Mouse (Mus musculus) liver, embryonic 14 days (tissue): ENCODE data around the gene Hist1h1e. TPM values are rescaled to one million over a fixed set of nuclear protein-coding genes. Genes with fewer than 3 reads are reported as not detected.

Source experiments
- polyA plus RNA-seq: library from polyadenylated mRNA; depleted of rRNA; stranded (reverse); fragments of >200 nt; gene quantifications from 2 replicates; pipeline ENCODE4 v1.2.3, GENCODE M21; 2012; rRNA removed

The Hist1h1e gene
- 7.8 and 10.5 TPM in 2 replicates for polyA plus RNA-seq

GRCm38 (mm10) chr13:23622175-23622671 is at the start of gene Hist1h1e:
Gene Hist1h1e (minus strand): TSS chr13:23622558.

GRCm38 (mm10) chr13:23620733-23621531 is 1.4 kb downstream of the Hist1h1e start, which contains the start of gene Hist1h2be:
Gene Hist1h2be (minus strand): TSS chr13:23621124.

GRCm38 (mm10) chr13:23581408-23582218 is 40.7 kb downstream of the Hist1h1e start, which contains the start of gene Hist1h4d:
Gene Hist1h4d (plus strand): TSS chr13:23581598.

DNA sequence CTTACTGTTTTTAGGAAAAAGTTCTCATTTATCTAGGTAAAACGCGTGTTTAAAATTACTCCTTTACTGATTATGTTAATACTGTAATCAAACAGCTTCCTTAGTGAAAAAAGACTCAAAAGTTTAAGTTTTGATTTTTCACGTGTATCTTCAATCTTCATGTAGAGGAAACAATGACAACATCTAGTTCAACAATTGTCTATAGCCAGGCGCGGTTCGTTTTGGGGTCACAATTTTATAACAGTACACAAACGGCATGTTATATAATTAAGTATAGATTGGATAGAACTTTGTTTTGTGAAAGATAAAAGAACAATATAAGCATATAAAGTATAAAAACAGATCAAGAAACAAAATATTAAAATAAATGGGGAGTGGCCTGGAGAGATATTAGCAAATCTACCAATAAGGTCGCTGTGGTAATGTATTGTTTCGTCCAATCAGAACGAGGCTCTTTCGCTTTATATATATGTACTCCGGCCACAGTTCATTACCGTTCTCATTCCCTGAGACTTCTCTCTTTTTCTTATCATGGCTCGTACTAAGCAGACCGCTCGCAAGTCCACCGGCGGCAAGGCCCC is 47.0 kb downstream of the Hist1h1e start, which contains the start of gene Hist1h3d:
TSS of gene Hist1h3d (plus strand) at position 493 of the 581 bp plus-strand sequence.

GRCm38 (mm10) chr13:23573898-23574524 is 48.3 kb downstream of the Hist1h1e start, which contains the start of the genes Hist1h2bf and Hist1h2ad:
Gene Hist1h2bf (minus strand): TSS chr13:23574196.
Gene Hist1h2ad (plus strand): TSS chr13:23574381.

DNA sequence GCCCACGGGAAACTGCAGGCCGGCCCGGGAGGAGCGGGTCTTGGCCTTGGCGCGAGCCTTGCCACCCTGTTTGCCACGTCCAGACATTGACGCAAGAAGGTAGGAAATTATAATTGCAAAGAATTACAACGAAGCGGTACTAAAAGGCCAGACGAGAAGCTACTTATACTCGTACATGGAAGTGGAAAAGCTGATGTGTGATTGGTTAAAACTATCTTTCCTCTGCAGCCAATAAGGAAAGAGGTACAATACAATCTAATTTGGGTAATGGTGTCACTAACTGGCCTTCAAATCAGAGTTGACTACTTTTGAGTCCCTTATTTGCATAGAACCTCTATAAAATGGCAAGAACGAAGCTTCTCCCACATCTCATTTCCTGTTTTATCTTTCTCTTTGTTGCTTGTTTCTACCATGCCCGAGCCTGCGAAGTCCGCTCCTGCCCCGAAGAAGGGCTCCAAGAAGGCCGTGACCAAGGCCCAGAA is 51.3 kb downstream of the Hist1h1e start, which contains the start of the genes Hist1h2ae and Hist1h2bg:
TSS of gene Hist1h2ae (minus strand) at position 199 of the 482 bp plus-strand sequence.
TSS of gene Hist1h2bg (plus strand) at position 375 of the 482 bp plus-strand sequence.

Other genes with a start within 250 kb of the Hist1h1e start
- gene Abt1, start 198.7 kb downstream of the Hist1h1e start, polyA plus RNA-seq, result 3.8 and 4.4 TPM in 2 replicates
- 1.8 and 2.0 TPM in 2 replicates for gene Btn1a1, start 156.7 kb downstream of the Hist1h1e start, polyA plus RNA-seq
- not detected in 2 replicates for gene Btn2a2, start 133.7 kb downstream of the Hist1h1e start, polyA plus RNA-seq
- 20.0 and 22.7 TPM in 2 replicates for gene Hist1h4h, start 91.5 kb downstream of the Hist1h1e start, polyA plus RNA-seq
- gene Hist1h2af, start 88.7 kb downstream of the Hist1h1e start, polyA plus RNA-seq, result 254 and 365 TPM in 2 replicates
- 40.7 and 47.0 TPM in 2 replicates for gene Hist1h3g, start 87.1 kb downstream of the Hist1h1e start, polyA plus RNA-seq
- 6.3 and 6.5 TPM in 2 replicates for gene Hist1h2bh, start 79.2 kb downstream of the Hist1h1e start, polyA plus RNA-seq
- gene Hist1h3f, start 78.5 kb downstream of the Hist1h1e start, polyA plus RNA-seq, result 4.4 and 4.5 TPM in 2 replicates
- 19.0 and 21.1 TPM in 2 replicates for gene Hist1h4f, start 70.9 kb downstream of the Hist1h1e start, polyA plus RNA-seq
- 0.66 and 0.96 TPM in 2 replicates for gene Hist1h1d, start 69.3 kb downstream of the Hist1h1e start, polyA plus RNA-seq
- gene Hist1h3e, start 60.2 kb downstream of the Hist1h1e start, polyA plus RNA-seq, result 24.2 and 24.8 TPM in 2 replicates
- 11.7 and 13.2 TPM in 2 replicates for gene Hist1h2ae, start 51.3 kb downstream of the Hist1h1e start, polyA plus RNA-seq
- 35.1 and 41.0 TPM in 2 replicates for gene Hist1h2bg, start 51.2 kb downstream of the Hist1h1e start, polyA plus RNA-seq
- 12.1 and 12.6 TPM in 2 replicates for gene Hist1h2bf, start 48.4 kb downstream of the Hist1h1e start, polyA plus RNA-seq
- gene Hist1h2ad, start 48.2 kb downstream of the Hist1h1e start, polyA plus RNA-seq, result 8.7 and 8.8 TPM in 2 replicates
- gene Hist1h3d, start 46.8 kb downstream of the Hist1h1e start, polyA plus RNA-seq, result 19.8 and 22.5 TPM in 2 replicates
- gene Hist1h4d, start 41.0 kb downstream of the Hist1h1e start, polyA plus RNA-seq, result 7.9 and 8.2 TPM in 2 replicates
- gene Hist1h2be, start 1.4 kb downstream of the Hist1h1e start, polyA plus RNA-seq, result 2.9 and 3.1 TPM in 2 replicates
- 1.2 and 1.3 TPM in 2 replicates for gene Hist1h2ac, start 61.4 kb upstream of the Hist1h1e start, polyA plus RNA-seq
- gene Hist1h2bc, start 61.6 kb upstream of the Hist1h1e start, polyA plus RNA-seq, result 75.9 and 78.5 TPM in 2 replicates
- 0.13 TPM in 1 of 2 replicates, not detected in the other for gene Hist1h1t, start 73.3 kb upstream of the Hist1h1e start, polyA plus RNA-seq
- gene Hist1h4c, start 75.9 kb upstream of the Hist1h1e start, polyA plus RNA-seq, result 5.9 TPM in 2 replicates
- 2.5 and 4.1 TPM in 2 replicates for gene Hfe, start 88.3 kb upstream of the Hist1h1e start, polyA plus RNA-seq
- 41.5 and 49.3 TPM in 2 replicates for gene Hist1h1c, start 116.2 kb upstream of the Hist1h1e start, polyA plus RNA-seq
- 38.4 and 43.0 TPM in 2 replicates for gene Hist1h3c, start 123.0 kb upstream of the Hist1h1e start, polyA plus RNA-seq
- 15.4 and 18.8 TPM in 2 replicates for gene Hist1h2bb, start 124.2 kb upstream of the Hist1h1e start, polyA plus RNA-seq
- 38.0 and 42.8 TPM in 2 replicates for gene Hist1h2ab, start 128.6 kb upstream of the Hist1h1e start, polyA plus RNA-seq
- gene Hist1h3b, start 129.7 kb upstream of the Hist1h1e start, polyA plus RNA-seq, result 36.3 and 37.0 TPM in 2 replicates
- 20.1 and 25.1 TPM in 2 replicates for gene Hist1h4b, start 134.5 kb upstream of the Hist1h1e start, polyA plus RNA-seq
- gene Hist1h4a, start 138.7 kb upstream of the Hist1h1e start, polyA plus RNA-seq, result 10.7 and 12.1 TPM in 2 replicates
- 32.0 and 44.7 TPM in 2 replicates for gene Hist1h3a, start 139.8 kb upstream of the Hist1h1e start, polyA plus RNA-seq
- gene Hist1h1a, start 141.1 kb upstream of the Hist1h1e start, polyA plus RNA-seq, result 13.8 and 15.6 TPM in 2 replicates
- gene Trim38, start 147.4 kb upstream of the Hist1h1e start, polyA plus RNA-seq, result 0.01 and 0.02 TPM in 2 replicates
- 0.92 and 1.1 TPM in 2 replicates for gene Slc17a2, start 184.4 kb upstream of the Hist1h1e start, polyA plus RNA-seq
- gene Slc17a3, start 216.9 kb upstream of the Hist1h1e start, polyA plus RNA-seq, result 2.9 and 3.4 TPM in 2 replicates
- 0.07 and 0.14 TPM in 2 replicates for gene Slc17a1, start 245.2 kb upstream of the Hist1h1e start, polyA plus RNA-seq